Mouse (Mus musculus): ENCODE measurements around the gene Olfr832. TPM values are rescaled to one million over a fixed set of nuclear protein-coding genes. Genes with fewer than 3 reads are reported as not detected.

The Olfr832 gene
- not detected for polyA plus RNA-seq (2014; fragmentation: Illumina TruSeq; extraction: RNeasy Lipid Tissue Mini Kit (QIAGEN cat#74804))

DNA sequence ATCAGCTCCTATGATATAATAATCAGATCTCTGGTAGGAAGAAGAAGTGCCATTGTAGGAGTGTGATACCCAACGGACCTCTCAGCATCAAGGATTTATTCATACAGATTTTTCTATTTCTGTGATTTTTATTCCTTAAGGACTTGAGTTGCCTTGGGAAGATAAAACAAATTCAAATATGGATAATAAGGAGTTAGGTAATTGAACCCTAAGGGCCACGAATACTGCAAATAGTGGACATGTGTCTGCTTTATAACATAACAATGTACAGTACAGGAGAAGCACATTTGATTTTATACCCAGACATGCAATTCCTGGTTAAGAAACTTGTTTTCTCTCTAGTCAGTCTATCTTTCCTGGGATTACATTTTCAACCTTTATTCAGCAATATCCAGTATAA lies at the start of gene Olfr832:
Olfr832 (plus strand) TSS at position 301 of the 400 bp plus-strand sequence.

DNA sequence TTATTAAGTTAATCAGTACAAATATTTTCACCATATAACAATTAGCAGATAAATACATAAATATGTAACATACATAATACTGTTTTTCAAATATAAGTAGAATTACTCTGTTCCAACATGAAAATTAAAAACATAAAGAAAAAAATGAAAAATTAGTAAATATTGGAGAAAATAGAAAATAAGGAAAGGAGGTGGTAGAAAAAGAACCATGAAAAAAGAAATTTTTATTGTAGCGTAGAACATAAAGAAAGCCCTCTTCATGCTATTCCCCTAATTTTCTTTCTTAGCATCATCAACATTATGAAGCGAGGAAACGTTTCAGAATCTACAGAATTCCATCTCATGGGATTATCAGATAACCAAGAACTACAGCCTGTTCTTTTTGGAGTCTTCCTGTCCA lies 50.8 kb downstream of the Olfr832 start, which contains the start of gene Olfr834:
Olfr834 (plus strand) TSS at position 301 of the 400 bp plus-strand sequence.

Other genes starting within 250 kb of the Olfr832 start
- not detected for gene Olfr24, start 173.1 kb upstream of the Olfr832 start, polyA plus RNA-seq (2014; fragmentation: Illumina TruSeq; extraction: RNeasy Lipid Tissue Mini Kit (QIAGEN cat#74804))
- gene Olfr828, start 117.6 kb upstream of the Olfr832 start, polyA plus RNA-seq (2014; fragmentation: Illumina TruSeq; extraction: RNeasy Lipid Tissue Mini Kit (QIAGEN cat#74804)), result not detected
- not detected for gene Olfr829, start 82.2 kb upstream of the Olfr832 start, polyA plus RNA-seq (2014; fragmentation: Illumina TruSeq; extraction: RNeasy Lipid Tissue Mini Kit (QIAGEN cat#74804))
- not detected for gene Olfr830, start 62.4 kb upstream of the Olfr832 start, polyA plus RNA-seq (2014; fragmentation: Illumina TruSeq; extraction: RNeasy Lipid Tissue Mini Kit (QIAGEN cat#74804))
- gene Olfr834, start 50.9 kb downstream of the Olfr832 start, polyA plus RNA-seq (2014; fragmentation: Illumina TruSeq; extraction: RNeasy Lipid Tissue Mini Kit (QIAGEN cat#74804)), result not detected
- not detected for gene Olfr835, start 95.6 kb downstream of the Olfr832 start, polyA plus RNA-seq (2014; fragmentation: Illumina TruSeq; extraction: RNeasy Lipid Tissue Mini Kit (QIAGEN cat#74804))
- not detected for gene Olfr836, start 183.3 kb downstream of the Olfr832 start, polyA plus RNA-seq (2014; fragmentation: Illumina TruSeq; extraction: RNeasy Lipid Tissue Mini Kit (QIAGEN cat#74804))
- not detected for gene Olfr837, start 199.2 kb downstream of the Olfr832 start, polyA plus RNA-seq (2014; fragmentation: Illumina TruSeq; extraction: RNeasy Lipid Tissue Mini Kit (QIAGEN cat#74804))
- gene Olfr839-ps1, start 240.2 kb downstream of the Olfr832 start, polyA plus RNA-seq (2014; fragmentation: Illumina TruSeq; extraction: RNeasy Lipid Tissue Mini Kit (QIAGEN cat#74804)), result not detected